Mouse (Mus musculus) left cerebral cortex, adult 8-10 months (tissue): ENCODE data around the gene Hsd17b7. TPM values are rescaled to one million over a fixed set of nuclear protein-coding genes. Genes with fewer than 3 reads are reported as not detected.

Source experiments
- DNase-seq, 2 experiments: peaks; one replicate each; pipeline ENCODE4 v3.0.0; 2022; ENCODE audit warnings: low spot score in 2 of 2
- total RNA-seq, 4 experiments: library from RNA; stranded (reverse); gene quantifications; 2 replicates each; pipeline ENCODE4 v1.2.4; 2022

Gene Hsd17b7
- total RNA-seq, 4 experiments from 2014 or later = 15.9 to 19.6 (median 19.0) TPM

DNA sequence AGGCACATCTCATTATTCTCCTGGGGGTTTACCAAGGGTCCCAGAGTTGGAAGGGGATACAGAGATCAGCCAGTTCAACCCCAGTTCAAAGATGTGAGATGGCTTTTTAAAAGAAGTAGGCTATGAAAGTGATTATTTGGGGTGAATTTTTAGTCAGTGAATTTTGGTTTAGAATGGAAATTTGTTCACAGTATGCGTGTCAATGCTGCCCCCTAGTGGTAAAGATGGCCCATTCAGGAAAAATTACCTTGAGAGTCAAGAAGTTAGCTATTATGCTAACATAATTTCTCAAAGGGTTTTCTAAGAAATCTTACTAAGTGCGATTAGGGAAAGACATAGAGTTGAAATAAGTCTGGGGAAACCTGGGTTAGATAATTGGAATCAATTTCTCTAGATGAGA, 29.7 kb downstream of the Hsd17b7 start:
- no peak for DNase-seq

DNA sequence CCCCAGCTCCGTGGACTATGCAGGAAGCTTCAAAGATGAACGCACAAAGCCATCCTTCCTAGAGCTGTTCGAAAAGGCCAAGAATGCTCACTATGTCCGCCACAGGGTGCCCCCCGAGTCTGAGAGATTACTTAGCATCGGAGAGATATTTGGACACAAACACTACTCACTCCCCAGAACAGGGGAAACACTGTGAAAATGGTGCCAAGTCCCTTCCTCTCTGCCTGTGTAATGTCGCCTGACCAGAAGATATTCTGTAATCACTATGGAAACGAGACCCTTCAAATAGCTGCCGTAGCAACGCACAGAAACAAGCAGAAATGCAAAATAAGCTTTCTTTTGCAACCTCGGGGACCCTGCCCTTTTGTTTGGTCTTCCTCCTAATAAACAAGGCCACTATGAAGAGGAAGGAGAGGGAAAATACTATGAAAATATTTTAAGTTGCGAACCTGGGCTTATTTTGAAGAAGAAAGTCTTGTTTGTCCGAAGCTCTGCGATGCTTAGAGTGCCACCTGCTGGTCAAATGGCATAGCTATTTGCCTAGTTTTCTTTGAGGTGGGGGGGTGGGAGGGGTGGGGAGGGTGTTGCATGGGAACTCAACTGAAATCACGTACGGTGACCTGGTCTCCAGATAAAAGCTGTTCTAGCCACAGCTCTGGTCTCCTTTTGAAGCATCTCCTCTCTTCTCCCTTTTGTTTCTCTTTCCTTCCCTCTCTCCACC, 34.9 kb downstream of the Hsd17b7 start:
- peak in 1 of 2 experiments; percentile 34 for DNase-seq

DNA sequence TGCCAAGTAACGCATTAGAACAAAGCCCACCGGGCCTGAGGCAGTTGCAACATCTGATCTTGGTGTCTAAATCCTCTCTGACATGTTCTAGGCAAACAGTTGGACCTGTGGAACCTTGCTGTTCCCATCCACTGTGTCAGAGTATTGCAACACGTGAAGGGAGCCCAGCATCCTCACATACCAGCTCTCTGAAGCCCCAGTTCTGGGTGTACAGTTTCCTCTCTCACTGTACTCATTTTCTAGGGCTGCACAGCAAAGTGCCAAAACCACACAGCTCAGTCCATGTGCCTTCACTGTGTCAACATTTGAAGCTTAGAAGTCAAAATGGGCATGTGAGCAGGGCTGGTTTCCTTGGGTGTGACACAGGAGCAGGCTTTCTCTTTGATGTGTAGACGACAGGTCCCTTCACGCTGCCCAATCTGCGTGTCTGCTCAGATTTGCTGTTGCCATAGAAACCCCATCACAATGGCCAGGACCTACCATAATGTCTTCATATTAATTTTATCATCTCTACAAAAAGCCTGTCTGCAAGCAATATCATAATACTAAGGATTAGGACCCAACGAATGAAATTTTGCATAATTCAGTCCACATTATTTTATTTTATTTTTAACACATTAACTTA, 36.8 kb downstream of the Hsd17b7 start:
- DNase-seq = no peak

DNA sequence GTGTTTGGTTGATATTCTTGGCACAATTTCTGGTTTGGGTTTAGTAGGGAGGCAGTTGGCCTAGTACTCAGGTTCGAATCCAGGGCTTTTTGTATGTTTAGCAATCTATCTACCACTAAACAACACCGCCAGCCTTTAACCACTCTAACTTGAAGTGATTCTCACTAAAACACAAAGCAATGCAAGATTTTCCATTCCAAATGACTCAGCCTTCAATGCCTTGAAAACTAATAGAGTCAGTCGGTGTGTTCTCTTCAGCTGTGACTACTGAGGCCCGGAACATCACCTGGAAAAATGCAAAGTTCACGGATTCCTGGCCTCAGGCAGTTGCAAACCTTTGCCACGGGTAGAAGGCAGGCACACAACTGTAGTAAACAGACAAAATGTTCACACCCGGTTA, 37.3 kb downstream of the Hsd17b7 start:
- no peak for DNase-seq

DNA sequence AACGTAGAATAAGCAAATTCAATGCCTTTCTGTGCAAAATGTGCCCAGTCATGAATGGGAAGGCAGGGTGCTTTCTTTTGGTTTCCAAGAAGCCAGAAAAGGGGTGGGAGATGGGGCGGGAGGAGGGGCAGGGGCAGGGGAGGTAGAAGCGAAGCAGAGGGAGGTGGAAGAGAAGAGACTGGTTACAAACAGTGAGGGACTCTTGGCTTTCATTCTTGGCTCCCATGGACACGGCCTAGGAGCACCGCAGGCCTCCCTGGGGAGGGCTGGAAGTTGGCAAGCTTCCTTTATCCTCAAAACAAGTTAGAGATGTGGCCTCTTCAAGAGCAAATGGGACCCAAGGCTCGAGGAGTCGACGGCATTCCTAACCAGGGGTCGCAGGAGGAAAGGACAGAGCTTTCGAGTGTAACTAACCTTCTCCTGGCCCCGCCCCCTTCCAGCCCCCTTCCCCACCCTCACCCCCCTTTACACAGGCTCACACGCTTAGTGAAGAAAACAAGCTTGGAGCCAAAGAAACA, 40.5 kb downstream of the Hsd17b7 start, which contains the start of gene Ccdc190:
Ccdc190 (plus strand) TSS at position 195 of the 518 bp plus-strand sequence.
- peak in 1 of 2 experiments; percentile 35 for DNase-seq

DNA sequence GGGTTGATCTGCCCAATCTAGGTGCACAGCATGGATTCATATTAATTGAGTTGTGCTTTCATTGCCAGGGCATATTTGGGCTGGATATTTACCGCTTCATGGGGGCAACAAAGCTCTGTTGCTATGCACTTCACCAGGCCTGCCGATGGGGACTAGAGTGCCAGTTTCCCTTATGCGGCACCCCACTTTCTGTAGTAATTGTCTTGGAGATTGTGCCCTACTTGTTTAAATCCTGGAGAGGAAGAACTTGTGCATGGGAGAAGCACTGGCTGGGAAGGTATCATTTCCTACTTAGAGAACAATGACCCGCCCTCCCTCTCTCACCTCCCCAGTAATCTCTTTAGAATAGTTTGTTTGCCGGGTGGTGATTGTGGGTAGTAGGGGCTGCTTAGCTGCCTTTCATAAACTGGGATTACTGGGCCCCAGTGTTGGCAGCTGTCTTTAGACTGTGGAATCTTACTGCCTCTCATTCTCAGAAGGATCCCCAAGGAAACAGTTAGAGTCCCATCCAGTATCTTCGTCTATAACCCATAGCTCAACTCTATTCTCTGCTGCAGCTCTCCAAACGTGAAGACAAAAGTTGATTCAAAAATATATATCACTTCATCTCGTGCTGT, 41.2 kb downstream of the Hsd17b7 start:
- no peak for DNase-seq

DNA sequence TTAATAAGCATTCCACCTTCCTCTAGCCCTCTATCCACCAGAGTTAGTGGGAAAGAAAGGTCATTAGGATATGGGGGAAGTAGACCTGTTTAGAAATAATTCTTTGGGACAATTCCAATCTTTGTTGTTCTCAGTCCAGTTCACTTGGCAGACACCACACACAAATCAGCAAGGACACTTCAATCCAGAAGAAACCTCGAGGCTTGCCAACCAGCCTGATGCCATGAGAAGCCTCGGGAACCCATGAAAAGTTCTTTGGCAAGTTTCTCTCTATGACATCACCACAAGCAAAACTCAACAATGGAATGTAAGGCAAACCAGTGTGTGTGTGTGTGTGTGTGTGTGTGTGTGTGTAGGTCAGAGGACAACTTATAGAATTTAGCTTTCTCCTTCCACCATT, 44.5 kb downstream of the Hsd17b7 start:
- no peak for DNase-seq

DNA sequence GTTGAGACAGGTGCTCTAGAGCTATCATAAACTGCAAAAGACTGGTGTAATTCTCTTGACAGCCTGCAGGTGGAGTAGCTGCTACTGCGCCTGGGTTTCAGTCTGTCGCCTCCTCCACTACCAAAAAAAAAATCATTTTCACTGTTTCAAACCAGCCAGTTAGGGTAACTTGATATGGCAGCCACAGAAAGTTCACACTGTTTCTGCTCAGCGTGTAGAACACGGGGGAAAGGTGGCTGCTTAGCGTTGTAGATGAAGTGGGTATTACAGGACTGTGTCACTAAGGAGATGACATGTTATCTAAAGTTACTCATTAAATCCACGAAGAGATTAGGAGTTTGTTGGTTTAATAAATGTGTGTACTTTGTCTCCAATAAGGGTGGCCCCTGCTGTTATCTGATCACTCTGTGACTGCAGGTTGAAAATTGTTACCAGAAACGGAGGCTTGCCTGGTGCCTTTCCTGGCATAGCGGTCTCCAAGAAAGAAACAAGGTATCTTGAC, 47.3 kb downstream of the Hsd17b7 start:
- no peak for DNase-seq

DNA sequence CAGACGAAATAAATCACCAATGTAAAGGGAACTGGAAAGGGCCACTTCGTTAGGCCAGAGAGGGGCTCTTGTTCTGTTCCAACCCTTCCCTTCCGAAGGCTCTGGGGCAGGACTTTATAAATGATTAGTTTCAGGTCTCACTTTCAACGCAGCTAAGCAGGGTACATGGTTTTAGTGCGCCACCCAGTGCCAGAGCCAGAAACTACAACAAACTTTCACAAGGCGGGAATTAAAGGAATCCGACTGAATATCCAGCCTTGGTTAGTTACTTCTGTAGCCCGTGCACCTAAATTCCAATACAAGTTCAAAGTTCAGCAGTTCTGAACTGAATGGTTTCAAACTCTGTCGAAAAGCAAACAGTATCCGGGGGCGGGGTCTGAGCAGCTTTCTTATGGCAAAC, 49.8 kb downstream of the Hsd17b7 start:
- DNase-seq = peak in 1 of 2 experiments; percentile 95

DNA sequence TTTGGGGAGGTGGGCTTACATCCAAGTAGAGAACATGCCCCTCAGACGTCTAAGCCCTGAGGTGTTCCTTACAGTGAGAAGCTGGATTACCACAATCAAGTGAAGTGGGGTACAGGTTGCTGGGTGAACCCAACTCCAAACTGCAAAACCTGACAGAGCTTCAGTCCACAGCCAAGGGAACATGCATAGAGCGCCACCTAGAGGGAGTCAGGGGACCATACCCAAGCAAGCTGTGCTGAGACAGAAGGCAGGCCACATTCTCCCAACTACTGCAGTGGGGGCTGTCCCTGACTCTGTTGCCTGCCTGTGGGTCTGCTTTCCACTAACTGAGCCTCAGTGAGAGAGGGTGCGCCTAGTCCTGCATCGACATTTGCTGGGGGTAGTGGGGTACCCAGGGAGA, 51.0 kb downstream of the Hsd17b7 start:
- DNase-seq = peak in 1 of 2 experiments; percentile 39

DNA sequence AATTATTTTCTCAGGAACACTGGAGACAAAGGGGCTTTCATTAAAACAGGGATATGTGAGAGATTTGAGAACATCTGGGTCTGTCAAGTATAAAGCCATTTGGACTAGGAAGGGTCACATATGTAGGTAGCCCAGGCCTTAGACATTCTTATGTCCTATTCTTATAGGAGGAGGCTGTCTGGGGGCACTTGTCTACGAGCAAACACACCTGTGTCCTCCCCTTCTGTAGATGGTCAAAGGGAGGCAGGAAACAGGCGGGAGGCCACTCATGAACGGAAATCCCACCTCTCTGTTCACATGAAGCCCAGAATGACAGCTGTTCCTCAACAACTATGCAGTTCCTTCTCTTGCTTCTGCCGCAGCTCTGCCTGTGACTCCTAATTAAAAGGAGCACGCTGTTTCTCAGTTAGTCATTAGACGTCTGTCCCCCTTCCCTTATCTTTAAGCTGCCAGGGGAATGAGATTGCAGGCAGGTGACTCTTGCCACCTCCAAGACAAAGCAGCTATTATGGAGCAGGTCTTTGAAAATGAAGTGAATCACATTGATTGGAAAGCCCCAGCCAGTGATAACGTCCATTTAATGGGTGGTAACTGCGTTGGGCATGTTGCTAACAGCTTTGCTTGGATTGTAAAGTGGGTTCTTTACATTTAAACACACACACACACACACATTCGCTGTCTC, 51.8 kb downstream of the Hsd17b7 start:
- no peak for DNase-seq

DNA sequence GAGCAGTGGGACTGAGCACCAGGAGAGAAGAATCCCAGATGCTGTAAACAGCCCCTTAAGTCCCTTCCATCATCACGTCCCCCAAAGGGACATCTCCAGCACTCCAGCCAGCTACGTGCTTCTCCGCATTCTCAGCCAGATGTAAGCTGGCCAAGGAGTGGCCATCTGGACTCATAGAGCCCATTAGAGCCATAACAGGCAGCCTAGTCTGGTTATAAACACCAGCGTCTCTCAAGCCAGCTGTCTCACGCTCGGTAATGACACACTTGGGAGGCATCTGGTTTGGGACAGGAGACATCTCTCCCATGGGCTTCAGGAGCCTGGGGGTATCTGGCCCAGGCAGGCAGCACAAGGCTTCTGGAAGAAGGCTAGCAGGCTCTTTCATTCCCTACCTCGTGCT, 52.4 kb downstream of the Hsd17b7 start:
- no peak for DNase-seq

DNA sequence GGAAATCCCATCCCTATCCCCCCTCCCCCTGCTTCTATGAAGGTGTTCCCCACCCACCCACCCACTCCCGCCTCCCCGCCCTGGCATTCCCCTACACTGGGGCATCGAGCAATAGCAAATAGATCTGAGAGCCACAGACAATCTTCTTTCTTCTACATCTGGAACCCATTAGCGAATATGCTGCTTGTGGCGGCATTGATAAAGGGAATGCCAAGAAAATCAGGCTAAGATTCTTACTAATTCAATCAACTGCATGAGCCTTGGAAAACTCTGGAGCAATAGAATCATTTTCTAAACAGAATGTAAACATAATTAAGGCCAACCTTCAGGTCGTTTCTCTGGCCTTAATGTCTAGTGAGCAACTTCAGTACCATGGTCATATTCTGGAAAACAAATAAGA, 57.5 kb downstream of the Hsd17b7 start:
- no peak for DNase-seq

DNA sequence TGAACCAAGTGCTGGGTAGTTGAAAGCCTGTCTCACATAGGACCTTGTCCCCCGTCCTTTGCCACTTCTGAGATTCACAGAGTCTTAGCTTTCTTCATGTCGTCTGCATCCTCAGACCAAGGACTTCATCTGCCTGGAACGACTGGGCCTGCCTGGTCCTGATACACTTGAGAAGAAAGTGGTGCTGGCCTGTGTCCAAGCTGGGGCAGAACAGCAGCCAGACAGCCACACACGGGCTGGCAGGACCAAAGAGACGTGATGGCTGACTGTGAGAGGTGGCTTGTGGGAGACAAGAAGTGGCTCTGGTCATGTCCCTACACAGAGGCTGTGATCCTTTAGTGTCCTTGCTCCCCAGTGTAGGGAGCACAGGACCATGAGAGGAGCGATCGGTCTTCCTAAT, 58.3 kb downstream of the Hsd17b7 start:
- no peak for DNase-seq

DNA sequence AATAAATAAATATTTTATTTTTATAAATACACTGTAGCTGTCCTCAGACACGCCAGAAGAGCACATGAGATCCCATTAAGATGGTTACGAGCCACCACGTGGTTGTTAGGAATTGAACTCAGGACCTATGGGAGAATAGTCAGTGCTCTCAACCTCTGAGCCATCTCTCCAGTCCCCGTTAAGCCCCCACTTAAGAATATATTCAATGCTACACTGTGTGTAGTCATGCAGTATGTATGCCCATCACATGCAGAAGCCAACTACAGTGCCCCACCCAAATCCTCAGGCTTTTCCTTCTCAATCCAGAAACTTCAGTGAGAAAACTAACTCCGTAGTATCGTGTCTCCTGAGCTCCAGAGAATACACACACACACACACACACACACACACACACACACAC, 59.4 kb downstream of the Hsd17b7 start:
- DNase-seq = no peak

DNA sequence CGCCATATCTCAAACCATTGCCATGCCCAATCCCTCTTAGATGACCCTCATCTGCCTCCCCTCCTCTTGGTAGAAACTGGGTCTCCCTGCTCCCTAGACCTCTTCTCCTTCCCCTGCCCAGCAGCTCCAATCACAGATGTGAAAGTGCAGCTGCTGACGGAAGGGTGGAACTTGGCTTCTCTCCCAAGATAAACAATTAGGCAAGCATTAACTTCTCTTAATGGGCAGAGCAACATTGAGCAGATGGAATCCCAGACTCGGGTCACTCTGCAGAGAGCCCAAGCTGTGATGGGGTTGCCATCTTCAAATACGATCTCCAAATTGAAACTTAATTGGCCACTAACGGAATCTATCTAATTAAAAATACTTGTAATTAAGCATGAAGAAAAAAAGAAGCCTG, 59.9 kb downstream of the Hsd17b7 start:
- DNase-seq = no peak

DNA sequence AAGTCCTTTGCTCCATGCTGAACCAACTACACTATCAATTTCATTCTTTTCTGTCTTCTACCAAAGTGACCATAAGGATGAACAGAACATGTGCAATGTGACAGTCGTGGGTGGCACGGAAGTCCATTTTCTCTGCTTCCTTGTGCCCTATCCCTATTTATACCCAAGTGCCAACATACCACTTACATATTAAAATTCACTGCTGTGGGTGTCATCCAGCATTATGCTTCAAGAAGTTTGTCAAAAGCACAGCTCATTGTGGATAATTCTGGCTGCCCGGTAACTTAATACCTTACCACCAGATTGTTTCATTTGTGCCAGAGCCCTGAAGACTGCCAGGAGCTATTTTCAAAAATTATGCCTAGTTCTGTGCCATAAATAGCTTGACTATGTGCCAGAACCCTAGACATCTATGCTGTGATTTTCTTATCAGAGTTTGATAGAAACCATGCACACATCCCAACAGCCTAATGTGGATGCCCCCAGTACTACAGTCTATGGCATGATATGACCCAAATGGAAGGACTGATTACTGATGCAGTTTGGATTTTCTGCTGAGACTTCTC, 68.2 kb downstream of the Hsd17b7 start:
- DNase-seq = no peak
